Mouse (Mus musculus) testis, adult 2 months (tissue): ENCODE results near the gene Hoxa3. TPM values are rescaled to one million over a fixed set of nuclear protein-coding genes. Genes with fewer than 3 reads are reported as not detected.

Experiments used
- H3K27ac ChIP-seq: fragments of 200-500 bp; 2 replicates; pipeline ENCODE4 v1.5.1; 2012; ENCODE audit warnings: low read depth, low read length; ENCODE audit not compliant: control insufficient read depth, insufficient read depth
- H3K27me3 ChIP-seq: fragments of 200-500 bp; 2 replicates; pipeline ENCODE4 v1.6.1; 2012; ENCODE audit warnings: mild to moderate bottlenecking, low read length, moderate library complexity; ENCODE audit not compliant: control insufficient read depth, insufficient read depth
- H3K36me3 ChIP-seq: fragments of 200-500 bp; 2 replicates; pipeline ENCODE4 v1.6.1; 2012; ENCODE audit warnings: mild to moderate bottlenecking, low read length; ENCODE audit not compliant: control insufficient read depth, insufficient read depth
- H3K4me1 ChIP-seq: fragments of 200-500 bp; 2 replicates; pipeline ENCODE4 v1.6.1; 2012; ENCODE audit warnings: low read length; ENCODE audit not compliant: control insufficient read depth, insufficient read depth
- H3K4me3 ChIP-seq: fragments of 200-500 bp; 2 replicates; pipeline ENCODE4 v1.5.1; 2012; ENCODE audit warnings: low read depth, mild to moderate bottlenecking, low read length, moderate library complexity, mixed read lengths; ENCODE audit not compliant: control insufficient read depth
- CTCF ChIP-seq: fragments of 200-500 bp; IDR thresholded peaks from 2 replicates; pipeline ENCODE4 v1.5.1; 2012; ENCODE audit warnings: low read depth, mild to moderate bottlenecking, inconsistent platforms, low read length, moderate library complexity; ENCODE audit not compliant: control insufficient read depth, insufficient read depth, insufficient replicate concordance
- POLR2A ChIP-seq: fragments of 200-500 bp; IDR thresholded peaks from 2 replicates; pipeline ENCODE4 v1.6.1; 2012; ENCODE audit warnings: low read depth, mild to moderate bottlenecking, inconsistent platforms, low read length, moderate library complexity; ENCODE audit not compliant: control insufficient read depth
- polyA plus RNA-seq: library from polyadenylated mRNA; depleted of rRNA; stranded (reverse); fragments of >200 nt; gene quantifications from 2 replicates; pipeline ENCODE4 v1.2.3, GENCODE M21; 2012

Gene Hoxa3
- polyA plus RNA-seq, 1 experiment: 5.8 TPM

- H3K36me3 ChIP-seq: no peaks in the 10 kb centered on the region
- peaks cover 22% of the 10 kb centered on the region for H3K27me3 ChIP-seq
- peaks cover 28% of the 10 kb centered on the region for H3K4me1 ChIP-seq
- TF ChIP-seq CTCF: no peak
- no peak for TF ChIP-seq POLR2A
- no peak overlapping the region for H3K4me3 ChIP-seq
- H3K27ac ChIP-seq: no peak overlapping the region
These were observed 39.5 kb downstream of the Hoxa3 start for GRCm38 (mm10) chr6:52173648-52174047.

- H3K27ac ChIP-seq: no peak overlapping the region
- H3K4me1 ChIP-seq: peaks cover 30% of the 10 kb centered on the region
- H3K4me3 ChIP-seq: peak overlapping the region; percentile 68
- TF ChIP-seq POLR2A (0 out of 2 replicates have a peak, but pooled peaks have one; percentile 17), CTCF (no peak)
- peaks cover 26% of the 10 kb centered on the region for H3K27me3 ChIP-seq
- no peaks in the 10 kb centered on the region for H3K36me3 ChIP-seq
These were observed 40.6 kb downstream of the Hoxa3 start for GRCm38 (mm10) chr6:52172501-52172900.

GRCm38 (mm10) chr6:52171938-52172337 is 41.2 kb downstream of the Hoxa3 start:
- peaks cover 23% of the 10 kb centered on the region for H3K27me3 ChIP-seq
- TF ChIP-seq POLR2A (no peak), CTCF (no peak)
- H3K4me1 ChIP-seq: peaks cover 30% of the 10 kb centered on the region
- H3K4me3 ChIP-seq: no peak overlapping the region
- H3K27ac ChIP-seq: no peak overlapping the region
- H3K36me3 ChIP-seq: no peaks in the 10 kb centered on the region

- H3K4me1 ChIP-seq: peaks cover 30% of the 10 kb centered on the region
These were observed 41.8 kb downstream of the Hoxa3 start for GRCm38 (mm10) chr6:52171331-52171730.

GRCm38 (mm10) chr6:52170898-52171223 is 42.3 kb downstream of the Hoxa3 start:
- no peak overlapping the region for H3K27ac ChIP-seq
- H3K27me3 ChIP-seq: peaks cover 16% of the 10 kb centered on the region
- H3K4me3 ChIP-seq: no peak overlapping the region
- peaks cover 26% of the 10 kb centered on the region for H3K4me1 ChIP-seq
- TF ChIP-seq POLR2A (no peak), CTCF (no peak)
- no peaks in the 10 kb centered on the region for H3K36me3 ChIP-seq

More at GRCm38 (mm10) chr6:52171331-52171730, 41.8 kb downstream of the Hoxa3 start:
- no peak for TF ChIP-seq CTCF
- no peak for TF ChIP-seq POLR2A
- Histone ChIP-seq H3K27ac (no peak overlapping the region), H3K27me3 (peaks cover 18% of the 10 kb centered on the region), H3K4me3 (no peak overlapping the region), H3K36me3 (no peaks in the 10 kb centered on the region)

GRCm38 (mm10) chr6:52170166-52170897 is 42.8 kb downstream of the Hoxa3 start:
- Histone ChIP-seq H3K27me3 (peaks cover 13% of the 10 kb centered on the region), H3K4me3 (peak overlapping the region; percentile 47), H3K36me3 (no peaks in the 10 kb centered on the region), H3K4me1 (peaks cover 24% of the 10 kb centered on the region), H3K27ac (no peak overlapping the region)
- TF ChIP-seq POLR2A (peak; percentile 27; the same call in 1 of the 2 replicates), CTCF (no peak)

- Histone ChIP-seq H3K4me3 (peak overlapping the region; percentile 47), H3K36me3 (no peaks in the 10 kb centered on the region), H3K4me1 (peaks cover 23% of the 10 kb centered on the region), H3K27me3 (peaks cover 8% of the 10 kb centered on the region), H3K27ac (no peak overlapping the region)
- TF ChIP-seq CTCF (no peak), POLR2A (no peak)
These were observed 43.5 kb downstream of the Hoxa3 start for GRCm38 (mm10) chr6:52169499-52170165.
